Mouse (Mus musculus) myocyte (in vitro differentiated cells): ENCODE results near the gene Cfap61. TPM values are rescaled to one million over a fixed set of nuclear protein-coding genes. Genes with fewer than 3 reads are reported as not detected.

Source experiments
- H3K27me3 ChIP-seq: one replicate; pipeline ENCODE4 v1.6.1; 2011; ENCODE audit not compliant: control insufficient read depth, insufficient read depth, insufficient read length
- H3K36me3 ChIP-seq: one replicate; pipeline ENCODE4 v1.6.1; 2011; ENCODE audit not compliant: control insufficient read depth, insufficient read depth
- H3K4me2 ChIP-seq: one replicate; pipeline ENCODE4 v1.6.1; 2011; ENCODE audit warnings: low read depth, control low read depth
- H3K4me3 ChIP-seq: one replicate; pipeline ENCODE4 v1.5.1; 2011; ENCODE audit warnings: mild to moderate bottlenecking, control low read depth, moderate library complexity
- H3K79me2 ChIP-seq: one replicate; pipeline ENCODE4 v1.6.1; 2011; ENCODE audit not compliant: control insufficient read depth, insufficient read depth
- H3ac ChIP-seq: one replicate; pipeline ENCODE4 v1.6.1; 2011; ENCODE audit not compliant: control insufficient read depth, insufficient read length
- CEBPB ChIP-seq: IDR thresholded peaks from 2 replicates; pipeline ENCODE4 v1.6.1; 2011; ENCODE audit warnings: mild to moderate bottlenecking, moderate library complexity; ENCODE audit not compliant: poor library complexity, insufficient read depth, severe bottlenecking
- E2F4 ChIP-seq: IDR thresholded peaks from one replicate; pipeline ENCODE4 v1.6.1; 2011; ENCODE audit warnings: mild to moderate bottlenecking, control low read depth, moderate library complexity; ENCODE audit not compliant: insufficient read depth
- MAX ChIP-seq: IDR thresholded peaks from one replicate; pipeline ENCODE4 v1.6.1; 2011; ENCODE audit warnings: low read depth, mild to moderate bottlenecking, control low read depth
- MYOD1 ChIP-seq, 3 experiments: IDR thresholded peaks; one replicate each; pipeline ENCODE4 v1.6.1; 2011; ENCODE audit warnings: control low read depth in 2 of 3, low read depth in 2 of 3, mild to moderate bottlenecking in 2 of 3, moderate library complexity in 1 of 3; ENCODE audit not compliant: insufficient read length in 2 of 3, control insufficient read depth in 1 of 3
- MYOG ChIP-seq, 3 experiments: IDR thresholded peaks; one replicate each; pipeline ENCODE4 v1.6.1; 2011; ENCODE audit warnings: control low read depth in 2 of 3, low read depth in 2 of 3, mild to moderate bottlenecking in 2 of 3; ENCODE audit not compliant: insufficient read length in 2 of 3, control insufficient read depth in 1 of 3, insufficient read depth in 1 of 3
- POLR2A ChIP-seq: IDR thresholded peaks from one replicate; pipeline ENCODE4 v1.6.1; 2011; ENCODE audit warnings: low read depth, mild to moderate bottlenecking, control low read depth, moderate library complexity; ENCODE audit not compliant: insufficient read length
- POLR2AphosphoS2 ChIP-seq: IDR thresholded peaks from one replicate; pipeline ENCODE4 v1.6.1; 2011; ENCODE audit warnings: low read depth, control low read depth; ENCODE audit not compliant: insufficient read length
- REST ChIP-seq: IDR thresholded peaks from one replicate; pipeline ENCODE4 v1.6.1; 2011; ENCODE audit warnings: mild to moderate bottlenecking, control low read depth, moderate library complexity; ENCODE audit not compliant: insufficient read depth, insufficient read length
- SRF ChIP-seq: IDR thresholded peaks from one replicate; pipeline ENCODE4 v1.6.1; 2011; ENCODE audit warnings: low read depth; ENCODE audit not compliant: control insufficient read depth, insufficient read length
- TCF12 ChIP-seq: IDR thresholded peaks from one replicate; pipeline ENCODE4 v1.6.1; 2011; ENCODE audit warnings: mild to moderate bottlenecking, control low read depth; ENCODE audit not compliant: poor library complexity, insufficient read depth, severe bottlenecking
- TCF3 ChIP-seq: IDR thresholded peaks from one replicate; pipeline ENCODE4 v1.6.1; 2011; ENCODE audit warnings: low read depth, control low read depth; ENCODE audit not compliant: insufficient read length
- USF1 ChIP-seq: IDR thresholded peaks from one replicate; pipeline ENCODE4 v1.6.1; 2011; ENCODE audit warnings: low read depth, mild to moderate bottlenecking, control low read depth, moderate library complexity
- polyA plus RNA-seq: library from polyadenylated mRNA; unstranded; fragments of >200 nt; fragmentation: generic; extraction: Trizol; gene quantifications from one replicate; pipeline ENCODE4 v1.2.1, GENCODE M21; 2012; ENCODE audit warnings: missing spikeins

Gene Cfap61
- polyA plus RNA-seq, 1 experiment = 0.06 TPM

DNA sequence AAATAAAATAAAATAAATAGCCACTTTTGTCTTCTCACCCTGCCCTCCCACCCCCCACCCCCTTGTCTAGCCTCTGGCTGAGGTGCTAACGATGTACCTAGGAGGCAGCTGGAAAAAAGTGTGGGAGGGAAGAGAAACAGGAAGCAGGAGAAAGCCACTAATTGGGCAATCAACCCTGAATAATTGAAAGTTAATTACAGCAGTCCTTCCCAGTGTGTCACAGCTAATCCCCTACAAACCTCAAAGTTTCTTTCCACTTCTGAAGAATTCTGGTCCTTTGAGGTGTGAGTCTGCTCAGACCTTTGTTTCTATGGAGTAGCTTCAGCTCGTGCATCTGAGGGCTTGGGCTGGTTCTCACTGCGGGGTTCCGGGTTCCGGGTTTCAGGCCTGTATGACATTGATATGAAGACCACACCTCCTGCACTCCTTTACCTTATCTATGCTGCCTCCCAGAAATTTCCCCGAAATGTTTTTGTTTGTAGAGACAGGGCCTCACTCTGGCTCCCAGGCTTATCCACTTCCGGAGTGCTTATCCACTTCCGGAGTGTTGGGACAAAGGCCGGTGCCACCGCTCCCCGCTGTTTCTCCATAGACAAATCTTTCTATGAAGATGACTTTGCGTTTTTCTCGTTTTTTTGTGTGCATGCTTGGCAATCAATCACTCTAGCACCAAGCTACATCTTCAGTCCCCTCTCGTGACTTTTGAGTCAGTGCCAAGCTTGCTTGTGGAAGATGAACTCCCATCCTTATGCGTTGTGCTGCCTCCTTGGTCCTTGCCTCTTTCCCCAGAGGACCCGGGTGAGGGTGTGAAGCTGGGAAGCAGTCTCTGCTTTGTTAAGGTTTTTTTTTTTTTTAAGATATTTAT is 164.5 kb downstream of the Cfap61 start:
- Histone ChIP-seq H3K36me3 (no peaks in the 10 kb centered on the region), H3ac (no peak overlapping the region), H3K4me2 (no peak overlapping the region), H3K79me2 (no peaks in the 10 kb centered on the region), H3K4me3 (no peak overlapping the region), H3K27me3 (no peaks in the 10 kb centered on the region)
- TF ChIP-seq USF1 (no peak), MYOG (IDR thresholded peaks at IDR 0.05; ENCODE audit: control insufficient read depth in 1 of 3, insufficient read depth in 1 of 3, insufficient read length in 2 of 3, low read depth in 2 of 3) (no peak), POLR2AphosphoS2 (no peak), MYOD1 (IDR thresholded peaks at IDR 0.05; ENCODE audit: control insufficient read depth in 1 of 3, insufficient read length in 2 of 3, low read depth in 2 of 3) (no peak), E2F4 (no peak), TCF12 (no peak), REST (no peak)

DNA sequence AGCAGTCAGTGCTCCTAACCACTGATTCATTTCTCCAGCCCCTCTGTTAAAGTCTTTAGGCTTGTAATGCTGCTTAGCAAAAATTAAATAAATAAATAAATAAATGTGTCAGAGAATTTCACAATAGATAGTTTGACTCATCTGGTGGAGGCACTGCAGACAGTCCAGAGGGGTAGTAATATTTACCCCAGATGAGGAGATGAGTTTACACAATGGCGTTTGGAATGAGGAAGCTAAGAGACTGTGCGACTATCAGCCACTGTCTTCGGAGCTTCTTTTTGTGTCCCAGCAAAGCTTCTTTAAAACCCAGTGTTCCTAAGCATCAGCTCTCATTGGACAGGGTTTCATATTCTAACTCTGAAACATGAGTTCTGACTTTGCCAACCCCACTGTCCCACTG is 165.3 kb downstream of the Cfap61 start:
- Histone ChIP-seq H3K4me2 (no peak overlapping the region), H3ac (no peak overlapping the region), H3K36me3 (no peaks in the 10 kb centered on the region), H3K79me2 (no peaks in the 10 kb centered on the region), H3K27me3 (no peaks in the 10 kb centered on the region), H3K4me3 (no peak overlapping the region)
- TF ChIP-seq USF1 = no peak
- no peak for TF ChIP-seq E2F4
- TF ChIP-seq POLR2AphosphoS2 = no peak
- no peak for TF ChIP-seq TCF12
- TF ChIP-seq REST = no peak
- no peak for TF ChIP-seq CEBPB
- TF ChIP-seq POLR2A = no peak
- no peak for TF ChIP-seq MAX
- no peak for TF ChIP-seq TCF3
- TF ChIP-seq MYOD1 (IDR thresholded peaks at IDR 0.05; ENCODE audit: control insufficient read depth in 1 of 3, insufficient read length in 2 of 3, low read depth in 2 of 3) = no peak
- no peak for TF ChIP-seq SRF
- no peak for TF ChIP-seq MYOG (IDR thresholded peaks at IDR 0.05; ENCODE audit: control insufficient read depth in 1 of 3, insufficient read depth in 1 of 3, insufficient read length in 2 of 3, low read depth in 2 of 3)

DNA sequence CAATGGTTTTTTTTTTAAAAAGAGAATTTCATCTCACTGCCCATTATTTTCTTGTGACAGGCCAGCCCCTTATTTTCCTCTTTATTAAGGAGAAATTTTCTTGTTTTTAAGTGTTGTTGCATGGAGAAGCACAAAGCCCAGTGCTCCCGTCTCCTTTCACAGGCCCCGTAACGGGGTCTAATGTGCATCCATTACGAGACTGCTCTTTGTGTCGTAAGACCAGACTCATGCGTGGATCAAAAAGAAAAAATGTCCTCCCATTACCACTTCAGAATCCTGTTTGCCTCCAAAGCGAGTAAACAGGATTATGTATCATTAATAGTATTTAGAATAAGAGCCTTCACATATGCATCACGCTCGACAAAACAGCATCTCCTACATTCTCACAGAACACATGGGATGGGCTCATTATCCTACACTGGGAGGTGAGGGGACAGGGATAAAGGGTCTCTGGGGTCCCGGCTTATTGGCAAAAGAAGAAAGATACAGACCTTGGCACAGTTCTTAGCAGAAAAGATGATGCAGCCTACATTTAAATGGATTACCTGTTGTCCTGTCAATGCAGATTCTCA is 166.0 kb downstream of the Cfap61 start:
- H3K79me2 ChIP-seq = no peaks in the 10 kb centered on the region
- no peak for TF ChIP-seq MAX
- no peak for TF ChIP-seq TCF3
- TF ChIP-seq POLR2A = no peak
- no peak for TF ChIP-seq MYOD1 (IDR thresholded peaks at IDR 0.05; ENCODE audit: control insufficient read depth in 1 of 3, insufficient read length in 2 of 3, low read depth in 2 of 3)
- TF ChIP-seq TCF12 = no peak
- no peak for TF ChIP-seq POLR2AphosphoS2
- TF ChIP-seq REST = no peak
- H3K36me3 ChIP-seq = no peaks in the 10 kb centered on the region
- no peak overlapping the region for H3ac ChIP-seq
- no peaks in the 10 kb centered on the region for H3K27me3 ChIP-seq
- H3K4me2 ChIP-seq = no peak overlapping the region
- no peak overlapping the region for H3K4me3 ChIP-seq

DNA sequence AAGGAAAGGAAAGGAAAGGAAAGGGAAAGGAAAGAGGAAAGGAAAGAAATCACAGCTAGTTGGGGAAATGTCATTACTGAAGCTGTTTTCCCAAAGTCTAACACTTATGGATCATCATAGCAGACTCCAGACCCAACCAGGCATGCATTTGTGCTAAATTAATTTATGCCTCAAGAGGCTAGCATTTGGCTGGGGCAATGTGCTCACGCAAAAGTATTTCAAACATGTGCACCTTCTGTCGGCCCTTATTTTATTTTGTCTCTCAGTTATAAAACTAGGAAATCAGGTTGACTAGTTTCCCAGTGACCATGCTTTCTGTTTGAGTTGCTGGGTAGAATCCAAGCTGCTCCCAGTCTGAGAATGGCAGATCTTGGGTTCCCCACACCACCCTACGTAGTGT is 168.0 kb downstream of the Cfap61 start:
- Histone ChIP-seq H3K4me2 (no peak overlapping the region), H3K4me3 (no peak overlapping the region), H3K36me3 (no peaks in the 10 kb centered on the region), H3K79me2 (no peaks in the 10 kb centered on the region), H3ac (no peak overlapping the region), H3K27me3 (no peaks in the 10 kb centered on the region)
- TF ChIP-seq SRF (no peak), TCF12 (no peak)

DNA sequence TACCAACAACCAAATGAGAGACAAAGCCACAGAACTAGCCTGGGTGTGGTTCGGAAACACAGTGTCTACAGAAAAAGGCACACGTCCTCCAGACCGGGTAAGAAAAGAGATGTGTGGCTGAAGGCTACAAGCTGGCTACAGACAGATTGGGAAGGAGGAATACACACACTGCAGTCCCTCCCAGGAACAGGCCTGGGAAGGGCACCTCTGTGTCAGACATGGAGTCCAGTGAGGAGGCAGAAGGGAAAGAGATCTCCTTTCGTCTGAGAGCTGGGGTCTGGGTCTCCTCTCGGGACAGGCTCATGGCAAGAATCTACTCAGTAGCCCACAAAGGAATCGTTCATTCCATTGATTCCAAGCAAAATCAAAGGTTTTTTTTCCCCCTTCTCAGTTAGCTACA is 170.8 kb downstream of the Cfap61 start:
- H3K4me2 ChIP-seq = no peak overlapping the region
- no peak overlapping the region for H3ac ChIP-seq
- H3K36me3 ChIP-seq = no peaks in the 10 kb centered on the region
- no peaks in the 10 kb centered on the region for H3K79me2 ChIP-seq
- H3K4me3 ChIP-seq = no peak overlapping the region
- H3K27me3 ChIP-seq = no peaks in the 10 kb centered on the region
- no peak for TF ChIP-seq REST
- TF ChIP-seq MYOG (IDR thresholded peaks at IDR 0.05; ENCODE audit: control insufficient read depth in 1 of 3, insufficient read depth in 1 of 3, insufficient read length in 2 of 3, low read depth in 2 of 3) = no peak
- no peak for TF ChIP-seq USF1
- no peak for TF ChIP-seq POLR2A
- TF ChIP-seq TCF12 = no peak
- TF ChIP-seq MYOD1 (IDR thresholded peaks at IDR 0.05; ENCODE audit: control insufficient read depth in 1 of 3, insufficient read length in 2 of 3, low read depth in 2 of 3) = no peak
- no peak for TF ChIP-seq TCF3
- TF ChIP-seq E2F4 = no peak
- no peak for TF ChIP-seq MAX
- no peak for TF ChIP-seq POLR2AphosphoS2
- no peak for TF ChIP-seq CEBPB
- TF ChIP-seq SRF = no peak
